Mouse (Mus musculus) midbrain, embryonic 14.5 days (tissue): ENCODE data around the gene Mxd1. TPM values are rescaled to one million over a fixed set of nuclear protein-coding genes. Genes with fewer than 3 reads are reported as not detected.

Experiments
- ATAC-seq: fragments of 200-750 bp; cut with Nextera tagmentation; 2 replicates; pipeline ENCODE4 v1.8.0; 2017; ENCODE audit warnings: moderate number of reproducible peaks, moderate library complexity; ENCODE audit not compliant: low FRiP score, low TSS enrichment
- DNase-seq: peaks from one replicate; pipeline ENCODE4 v3.0.0-alpha.2; 2015
- H3K27ac ChIP-seq: fragments of 300-500 bp; sonication (generic); replicated peaks from 2 replicates; pipeline ENCODE4 v1.5.1; 2014; ENCODE audit warnings: mild to moderate bottlenecking, low read depth, low read length, moderate library complexity
- H3K27me3 ChIP-seq: fragments of 300-500 bp; sonication (generic); 2 replicates; pipeline ENCODE4 v1.6.1; 2014; ENCODE audit warnings: low read length, control low read depth, mixed read lengths; ENCODE audit not compliant: control insufficient read depth, insufficient read depth
- H3K36me3 ChIP-seq: fragments of 300-500 bp; sonication (generic); 2 replicates; pipeline ENCODE4 v1.6.1; 2014; ENCODE audit warnings: low read length, control low read depth; ENCODE audit not compliant: control insufficient read depth, insufficient read depth
- H3K4me1 ChIP-seq: fragments of 300-500 bp; sonication (generic); 2 replicates; pipeline ENCODE4 v1.6.1; 2014; ENCODE audit warnings: mild to moderate bottlenecking, antibody characterized with exemption, low read length, control low read depth; ENCODE audit not compliant: control insufficient read depth, insufficient read depth
- H3K4me2 ChIP-seq: fragments of 300-500 bp; sonication (generic); 2 replicates; pipeline ENCODE4 v1.6.1; 2014; ENCODE audit warnings: mild to moderate bottlenecking, low read length, moderate library complexity
- H3K4me3 ChIP-seq: fragments of 300-500 bp; sonication (generic); replicated peaks from 2 replicates; pipeline ENCODE4 v1.5.1; 2014; ENCODE audit warnings: low read depth, low read length
- H3K9ac ChIP-seq: fragments of 300-500 bp; sonication (generic); replicated peaks from 2 replicates; pipeline ENCODE4 v1.6.1; 2014; ENCODE audit warnings: mild to moderate bottlenecking, low read length, moderate library complexity
- H3K9me3 ChIP-seq: fragments of 300-500 bp; sonication (generic); 2 replicates; pipeline ENCODE4 v1.6.1; 2016; ENCODE audit warnings: low read length, control low read depth, mixed read lengths; ENCODE audit not compliant: control insufficient read depth
- WGBS: fragments of 180-500 bp; shearing (Covaris S2); extraction: QIAGEN DNeasy Blood & Tissue Kit; methylation state at CpG from one replicate; pipeline ENCODE4 v1.1.7; 2014; 5-methylcytosine and 5-hydroxymethylcytosine counted together
- polyA plus RNA-seq: library from polyadenylated mRNA; unstranded; fragments of >200 nt; fragmentation: Nextera tagmentation; extraction: Ambion mirVana; gene quantifications from 2 replicates; pipeline ENCODE4 v1.2.1, GENCODE M21; 2014

Mxd1 gene
- polyA plus RNA-seq, 1 experiment from 2014 or later: 24.2 TPM

DNA sequence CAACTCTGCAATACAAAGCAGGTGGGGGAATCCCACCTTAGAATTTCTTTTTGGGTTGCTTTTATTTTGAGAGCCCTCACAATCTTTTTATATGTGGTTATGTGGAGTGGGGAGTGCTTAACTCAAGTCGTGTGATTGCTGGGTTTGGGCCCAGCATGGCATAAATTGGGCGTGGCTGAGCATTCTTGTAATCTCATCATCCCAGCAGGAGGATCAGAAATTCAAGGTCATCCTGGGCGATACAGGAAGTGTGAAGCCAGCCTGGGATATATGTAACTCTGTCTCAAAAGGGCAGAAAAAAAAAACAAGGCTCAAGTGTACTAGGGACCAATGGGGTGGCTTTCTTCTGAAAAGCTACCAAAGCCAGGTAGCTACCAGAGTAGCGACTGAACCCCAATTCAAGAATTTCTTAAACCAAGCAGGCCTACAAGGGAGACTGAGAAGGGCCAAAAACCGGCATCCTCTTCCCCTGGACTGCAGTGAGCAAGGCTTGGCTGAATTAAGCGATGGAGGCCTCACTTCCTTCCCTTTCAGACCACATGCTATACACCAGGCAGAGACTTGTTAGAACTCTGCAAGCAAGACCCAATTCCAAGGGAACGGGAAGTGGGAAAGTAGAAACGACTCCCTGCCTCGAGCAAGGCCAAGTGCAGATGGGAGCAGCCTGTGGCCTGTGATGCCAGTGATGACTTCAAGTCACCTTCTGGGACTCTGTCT lies 8.6 kb downstream of the Mxd1 start:
- H3K4me1 ChIP-seq: no peaks in the 10 kb centered on the region
- H3K27ac ChIP-seq: no peak overlapping the region
- H3K4me3 ChIP-seq: no peak overlapping the region
- no peak overlapping the region for H3K9ac ChIP-seq
- peaks cover 76% of the 10 kb centered on the region for H3K36me3 ChIP-seq
- no peak for ATAC-seq
- H3K9me3 ChIP-seq: no peaks in the 10 kb centered on the region
- no peak overlapping the region for H3K4me2 ChIP-seq
- H3K27me3 ChIP-seq: no peaks in the 10 kb centered on the region
- 80% methylated on average over 9 of the region's 9 CpGs for WGBS
- DNase-seq: no peak

DNA sequence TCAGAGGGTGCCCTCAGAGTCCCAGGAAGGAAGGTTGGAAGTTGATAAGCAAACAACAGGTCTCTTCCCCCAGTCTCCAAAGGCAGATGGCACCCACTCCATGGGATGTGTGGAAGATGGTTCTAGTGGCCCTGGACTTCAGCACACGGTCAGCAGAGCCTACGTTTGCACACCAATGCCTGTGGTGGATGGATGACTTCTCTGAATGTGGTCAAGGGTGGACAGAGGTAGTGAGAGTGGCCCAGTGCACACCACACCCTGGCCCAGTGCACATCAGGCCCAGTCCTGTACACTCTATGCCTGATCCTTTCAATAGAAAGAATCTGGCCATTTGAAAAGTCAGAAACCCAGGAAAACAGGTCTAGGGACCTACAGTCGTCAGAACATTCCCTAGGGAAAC lies 10.5 kb downstream of the Mxd1 start:
- Histone ChIP-seq H3K36me3 (peaks cover 76% of the 10 kb centered on the region), H3K9me3 (no peaks in the 10 kb centered on the region), H3K4me3 (no peak overlapping the region), H3K27me3 (no peaks in the 10 kb centered on the region), H3K27ac (no peak overlapping the region), H3K9ac (no peak overlapping the region), H3K4me2 (no peak overlapping the region), H3K4me1 (no peaks in the 10 kb centered on the region)
- no peak for ATAC-seq
- 94% methylated on average over 3 of the region's 3 CpGs for WGBS
- DNase-seq: no peak

DNA sequence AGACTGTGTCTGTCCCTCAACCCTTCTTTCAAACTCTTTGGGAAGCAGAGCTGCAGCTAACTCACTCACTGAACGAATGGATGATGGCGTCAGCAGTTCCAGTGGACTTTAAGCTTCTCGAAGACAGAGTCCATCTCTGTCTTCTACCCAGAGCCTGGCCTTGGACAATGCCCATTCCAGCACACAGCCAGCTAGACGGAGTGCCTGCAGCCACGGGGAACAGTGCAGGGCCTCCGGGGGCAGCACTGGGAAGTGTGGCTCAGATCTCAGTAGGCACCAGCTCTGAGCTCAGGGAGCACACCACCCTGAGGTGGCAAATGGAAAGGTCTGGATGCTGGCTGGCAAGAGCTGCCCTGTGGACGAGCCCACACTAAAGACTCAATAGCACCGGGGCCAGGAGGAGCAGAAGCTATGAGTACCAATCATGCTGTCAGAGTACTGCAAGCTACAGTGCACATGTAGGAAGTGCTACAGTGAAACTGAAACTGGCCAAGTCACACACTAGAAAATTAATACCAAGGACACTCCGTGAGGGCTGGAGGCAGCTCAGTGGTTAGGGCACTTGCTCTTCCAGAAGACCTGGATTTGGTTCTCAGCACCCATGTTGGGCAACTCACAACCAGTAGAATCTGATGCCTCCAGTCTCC lies 14.6 kb downstream of the Mxd1 start:
- Histone ChIP-seq H3K36me3 (peaks cover 71% of the 10 kb centered on the region), H3K4me1 (no peaks in the 10 kb centered on the region), H3K27me3 (no peaks in the 10 kb centered on the region), H3K4me3 (no peak overlapping the region), H3K9me3 (no peaks in the 10 kb centered on the region), H3K9ac (no peak overlapping the region), H3K4me2 (no peak overlapping the region), H3K27ac (no peak overlapping the region)
- DNase-seq (no peak), ATAC-seq (no peak)
- WGBS: 81% methylated on average over 9 of the region's 9 CpGs

DNA sequence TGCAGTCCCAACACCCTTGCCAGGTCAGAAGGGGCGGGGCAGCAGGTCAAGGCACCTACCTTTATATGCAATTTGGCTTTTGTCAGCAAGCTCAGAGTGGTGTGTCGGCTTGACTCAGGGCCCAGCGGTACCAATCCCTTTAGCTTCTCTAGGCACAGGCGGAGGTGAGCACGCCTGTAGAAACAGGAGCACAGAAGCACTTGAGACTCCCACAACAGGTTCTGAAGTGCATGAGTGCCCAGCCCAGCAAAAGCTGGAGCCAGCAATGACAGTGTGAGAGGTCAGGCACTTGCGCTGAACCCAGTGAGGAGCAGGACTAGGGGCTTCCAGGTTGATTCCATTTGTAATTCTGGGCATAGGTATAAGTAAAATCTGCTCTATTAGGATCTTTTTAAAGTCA lies 15.9 kb downstream of the Mxd1 start:
- DNase-seq (no peak), ATAC-seq (no peak)
- no peak overlapping the region for H3K4me2 ChIP-seq
- no peak overlapping the region for H3K4me3 ChIP-seq
- H3K27ac ChIP-seq: no peak overlapping the region
- WGBS: 89% methylated on average over 6 of the region's 6 CpGs
- peaks cover 74% of the 10 kb centered on the region for H3K36me3 ChIP-seq
- no peaks in the 10 kb centered on the region for H3K9me3 ChIP-seq
- no peaks in the 10 kb centered on the region for H3K27me3 ChIP-seq
- no peak overlapping the region for H3K9ac ChIP-seq
- H3K4me1 ChIP-seq: no peaks in the 10 kb centered on the region

DNA sequence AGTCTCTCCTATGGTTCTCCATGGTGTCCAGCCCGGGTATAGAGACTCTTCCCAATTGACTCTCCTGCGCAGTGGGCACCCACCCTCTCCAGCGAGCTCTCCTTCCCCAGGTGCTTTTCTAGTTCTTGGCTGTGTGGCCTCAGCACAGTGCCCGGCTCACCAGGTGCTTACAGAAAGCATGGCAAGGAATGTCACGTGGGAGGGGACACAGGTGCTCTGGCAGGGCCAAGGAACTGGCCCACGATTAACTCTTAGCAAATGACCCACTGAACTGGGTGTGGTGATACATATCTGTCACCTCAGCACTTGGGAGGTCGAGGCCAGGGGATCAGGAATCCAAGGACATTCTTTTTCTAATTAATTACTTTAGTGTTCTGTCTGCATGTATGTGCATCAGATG lies 22.8 kb downstream of the Mxd1 start:
- Histone ChIP-seq H3K27me3 (no peaks in the 10 kb centered on the region), H3K36me3 (peaks cover 36% of the 10 kb centered on the region), H3K27ac (no peak overlapping the region), H3K9ac (no peak overlapping the region), H3K4me3 (no peak overlapping the region), H3K4me2 (no peak overlapping the region), H3K9me3 (no peaks in the 10 kb centered on the region), H3K4me1 (no peaks in the 10 kb centered on the region)
- no peak for DNase-seq
- 80% methylated on average over 7 of the region's 7 CpGs for WGBS
- ATAC-seq: no peak

- no peak overlapping the region for H3K4me3 ChIP-seq
- ATAC-seq (no peak), DNase-seq (no peak)
- WGBS: 81% methylated on average over 4 of the region's 4 CpGs
- no peaks in the 10 kb centered on the region for H3K4me1 ChIP-seq
- H3K36me3 ChIP-seq: peaks cover 30% of the 10 kb centered on the region
- H3K9me3 ChIP-seq: no peaks in the 10 kb centered on the region
- no peak overlapping the region for H3K9ac ChIP-seq
- no peak overlapping the region for H3K4me2 ChIP-seq
- H3K27me3 ChIP-seq: no peaks in the 10 kb centered on the region
- no peak overlapping the region for H3K27ac ChIP-seq
These were observed 23.4 kb downstream of the Mxd1 start for GRCm38 (mm10) chr6:86645551-86645950.

GRCm38 (mm10) chr6:86644775-86645400 lies 24.1 kb downstream of the Mxd1 start:
- DNase-seq (no peak), ATAC-seq (no peak)
- Histone ChIP-seq H3K27ac (no peak overlapping the region), H3K27me3 (no peaks in the 10 kb centered on the region), H3K9me3 (no peaks in the 10 kb centered on the region), H3K9ac (no peak overlapping the region), H3K36me3 (peaks cover 24% of the 10 kb centered on the region), H3K4me1 (no peaks in the 10 kb centered on the region), H3K4me3 (no peak overlapping the region), H3K4me2 (no peak overlapping the region)
- 94% methylated on average over 3 of the region's 3 CpGs for WGBS

- Histone ChIP-seq H3K4me2 (no peak overlapping the region), H3K4me1 (no peaks in the 10 kb centered on the region), H3K9me3 (no peaks in the 10 kb centered on the region), H3K27me3 (no peaks in the 10 kb centered on the region), H3K36me3 (no peaks in the 10 kb centered on the region), H3K9ac (no peak overlapping the region), H3K27ac (no peak overlapping the region), H3K4me3 (no peak overlapping the region)
- WGBS: 71% methylated on average over 8 of the region's 8 CpGs
- DNase-seq (no peak), ATAC-seq (no peak)
These were observed 27.2 kb downstream of the Mxd1 start for GRCm38 (mm10) chr6:86641716-86642115.

DNA sequence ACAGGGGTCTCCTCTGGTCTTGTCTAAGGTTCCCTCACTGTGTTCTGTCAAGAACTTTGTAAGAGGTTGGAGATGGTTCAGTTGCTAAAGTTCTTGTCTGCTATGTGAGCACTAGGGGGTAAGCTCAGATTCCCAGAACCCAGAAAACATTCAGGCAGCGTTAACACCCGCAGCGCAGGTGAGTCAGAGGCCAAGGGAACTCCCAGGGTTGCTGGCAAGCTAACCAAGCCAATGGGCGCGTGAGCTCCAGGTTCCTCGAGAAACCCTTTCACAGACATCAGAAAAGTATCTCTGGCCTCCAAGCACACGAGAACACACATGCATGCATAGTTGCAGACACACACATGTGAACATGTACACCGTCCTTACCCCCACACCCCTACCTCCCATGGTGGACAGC lies 28.2 kb downstream of the Mxd1 start:
- Histone ChIP-seq H3K4me2 (no peak overlapping the region), H3K4me1 (no peaks in the 10 kb centered on the region), H3K27ac (no peak overlapping the region), H3K36me3 (no peaks in the 10 kb centered on the region), H3K27me3 (no peaks in the 10 kb centered on the region), H3K4me3 (no peak overlapping the region), H3K9ac (no peak overlapping the region), H3K9me3 (no peaks in the 10 kb centered on the region)
- DNase-seq (no peak), ATAC-seq (no peak)
- WGBS: 89% methylated on average over 8 of the region's 8 CpGs
